Mouse (Mus musculus) yolk sac, embryonic 10.5 days (tissue): Measurements from ENCODE around the gene Habp4.

ENCODE experiments used
- DNase-seq: peaks from one replicate; pipeline ENCODE4 v3.0.0-alpha.2; 2017; ENCODE audit warnings: low spot score

Habp4 gene

GRCm38 (mm10) chr13:64161548-64161915, at the start of gene Habp4:
Gene Habp4, plus strand, starts transcription at chr13:64161824.
- DNase-seq = peak; percentile 97

GRCm38 (mm10) chr13:64117442-64117841, 44.2 kb upstream of the Habp4 start:
- DNase-seq = no peak

- no peak for DNase-seq
Measured at GRCm38 (mm10) chr13:64120760-64121159, 40.9 kb upstream of the Habp4 start.

- DNase-seq = no peak
Measured at GRCm38 (mm10) chr13:64123491-64124188, 38.0 kb upstream of the Habp4 start.

- no peak for DNase-seq
Measured at GRCm38 (mm10) chr13:64124886-64125285, 36.7 kb upstream of the Habp4 start.

GRCm38 (mm10) chr13:64126316-64126715, 35.3 kb upstream of the Habp4 start:
- no peak for DNase-seq

- DNase-seq = peak; percentile 54
Measured at GRCm38 (mm10) chr13:64128858-64129615, 32.6 kb upstream of the Habp4 start, which contains the start of gene Slc35d2. Gene Slc35d2, minus strand, starts transcription at chr13:64129368.

- DNase-seq = peak; percentile 37
Measured at GRCm38 (mm10) chr13:64129616-64130375, 31.8 kb upstream of the Habp4 start.

GRCm38 (mm10) chr13:64150121-64150520, 11.5 kb upstream of the Habp4 start:
- no peak for DNase-seq

GRCm38 (mm10) chr13:64152241-64152669, 9.4 kb upstream of the Habp4 start:
- peak; percentile 90 for DNase-seq

- DNase-seq = no peak
Measured at GRCm38 (mm10) chr13:64152671-64153082, 8.9 kb upstream of the Habp4 start.

- DNase-seq = peak; percentile 100
Measured at GRCm38 (mm10) chr13:64153083-64153682, 8.4 kb upstream of the Habp4 start, which contains the start of gene Zfp367. Gene Zfp367, minus strand, starts transcription at chr13:64153202.

- peak; percentile 54 for DNase-seq
Measured at GRCm38 (mm10) chr13:64153751-64154267, 7.8 kb upstream of the Habp4 start.

GRCm38 (mm10) chr13:64154651-64155050, 7.0 kb upstream of the Habp4 start:
- no peak for DNase-seq

- peak; percentile 21 for DNase-seq
Measured at GRCm38 (mm10) chr13:64155171-64155571, 6.5 kb upstream of the Habp4 start.

- DNase-seq = no peak
Measured at GRCm38 (mm10) chr13:64156966-64157365, 4.7 kb upstream of the Habp4 start.

GRCm38 (mm10) chr13:64161916-64162611, 440 bp downstream of the Habp4 start:
- no peak for DNase-seq

- DNase-seq = no peak
Measured at GRCm38 (mm10) chr13:64162626-64163025, 1.0 kb downstream of the Habp4 start.

- no peak for DNase-seq
Measured at GRCm38 (mm10) chr13:64163147-64163715, 1.6 kb downstream of the Habp4 start.

- DNase-seq = peak; percentile 26
Measured at GRCm38 (mm10) chr13:64169746-64170145, 8.1 kb downstream of the Habp4 start.

GRCm38 (mm10) chr13:64178000-64178399, 16.4 kb downstream of the Habp4 start:
- no peak for DNase-seq
